Mouse (Mus musculus): ENCODE results near the gene Dnah5.

DNA sequence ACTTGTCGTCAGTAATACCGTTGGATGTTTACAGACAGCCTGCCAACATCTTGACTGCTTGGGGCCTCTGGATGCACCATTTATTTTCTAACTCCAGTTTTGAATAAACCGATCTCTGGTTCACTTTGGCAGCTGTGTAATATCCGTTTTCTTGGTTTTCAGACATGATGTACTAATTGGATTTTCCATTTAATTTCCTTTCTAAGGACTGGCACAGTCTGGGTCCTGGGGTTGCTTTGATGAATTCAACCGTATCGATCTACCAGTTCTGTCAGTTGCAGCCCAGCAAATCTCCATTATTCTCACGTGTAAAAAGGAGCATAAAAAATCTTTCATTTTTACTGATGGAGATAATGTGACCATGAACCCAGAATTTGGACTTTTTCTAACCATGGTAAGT, 123.4 kb downstream of the Dnah5 start:
- no peak for TF ChIP-seq POLR2A (IDR thresholded peaks at IDR 0.05; ENCODE audit: borderline replicate concordance, low read depth, low read length)
- no peak for TF ChIP-seq CTCF (IDR thresholded peaks at IDR 0.05; ENCODE audit: low read depth, low read length)

Data from bone marrow macrophage, adult 2 months (primary cell).